Mouse (Mus musculus): Measurements from ENCODE around the gene Ntm. TPM values are rescaled to one million over a fixed set of nuclear protein-coding genes. Genes with fewer than 3 reads are reported as not detected.

Ntm gene
- polyA plus RNA-seq, 1 experiment from 2014 or later, result 0.76 TPM

- 82% methylated on average over 2 of the region's 2 CpGs for WGBS
- no peak overlapping the region for H3K4me3 ChIP-seq (ENCODE audit: low read depth, low read length)
- no peak overlapping the region for H3K4me2 ChIP-seq (replicated peaks; ENCODE audit: low read depth, low read length)
- H3K4me1 ChIP-seq (ENCODE audit: insufficient read depth, low read depth, low read length), result no peaks in the 10 kb centered on the region
- no peaks in the 10 kb centered on the region for H3K9me3 ChIP-seq (ENCODE audit: low read length)
- no peak for TF ChIP-seq EP300 (IDR thresholded peaks at IDR 0.05)
- TF ChIP-seq CTCF (IDR thresholded peaks at IDR 0.05), result no peak
- H3K9ac ChIP-seq (replicated peaks; ENCODE audit: low read depth), result no peak overlapping the region
- no peaks in the 10 kb centered on the region for H3K36me3 ChIP-seq (ENCODE audit: insufficient read depth, low read length)
- no peaks in the 10 kb centered on the region for H3K27me3 ChIP-seq (replicated peaks; ENCODE audit: insufficient read depth, low read length)
- ATAC-seq (no peak), DNase-seq (ENCODE audit: low spot score) (no peak)
- H3K27ac ChIP-seq (ENCODE audit: low read length), result no peak overlapping the region
Measured at GRCm38 (mm10) chr9:29610867-29611266, 352.1 kb downstream of the Ntm start.

GRCm38 (mm10) chr9:29597665-29598064 is 365.3 kb downstream of the Ntm start:
- H3K27ac ChIP-seq (ENCODE audit: low read length), result no peak overlapping the region
- no peaks in the 10 kb centered on the region for H3K4me1 ChIP-seq (ENCODE audit: insufficient read depth, low read depth, low read length)
- no peaks in the 10 kb centered on the region for H3K27me3 ChIP-seq (replicated peaks; ENCODE audit: insufficient read depth, low read length)
- H3K4me2 ChIP-seq (replicated peaks; ENCODE audit: low read depth, low read length), result no peak overlapping the region
- no peak for ATAC-seq
- no peaks in the 10 kb centered on the region for H3K36me3 ChIP-seq (ENCODE audit: insufficient read depth, low read length)
- no peak overlapping the region for H3K9ac ChIP-seq (replicated peaks; ENCODE audit: low read depth)
- DNase-seq (ENCODE audit: low spot score), result no peak
- no peak overlapping the region for H3K4me3 ChIP-seq (ENCODE audit: low read depth, low read length)
- no peaks in the 10 kb centered on the region for H3K9me3 ChIP-seq (ENCODE audit: low read length)
- 31% methylated on average over 4 of the region's 4 CpGs for WGBS
- TF ChIP-seq CTCF (IDR thresholded peaks at IDR 0.05) (no peak), EP300 (IDR thresholded peaks at IDR 0.05) (no peak)

GRCm38 (mm10) chr9:29595321-29595720 is 367.6 kb downstream of the Ntm start:
- Histone ChIP-seq H3K4me3 (ENCODE audit: low read depth, low read length) (no peak overlapping the region), H3K27ac (ENCODE audit: low read length) (no peak overlapping the region), H3K9ac (replicated peaks; ENCODE audit: low read depth) (no peak overlapping the region), H3K27me3 (replicated peaks; ENCODE audit: insufficient read depth, low read length) (no peaks in the 10 kb centered on the region), H3K36me3 (ENCODE audit: insufficient read depth, low read length) (no peaks in the 10 kb centered on the region), H3K9me3 (ENCODE audit: low read length) (no peaks in the 10 kb centered on the region), H3K4me1 (ENCODE audit: insufficient read depth, low read depth, low read length) (no peaks in the 10 kb centered on the region), H3K4me2 (replicated peaks; ENCODE audit: low read depth, low read length) (no peak overlapping the region)
- no peak for TF ChIP-seq CTCF (IDR thresholded peaks at IDR 0.05)
- no peak for TF ChIP-seq EP300 (IDR thresholded peaks at IDR 0.05)
- WGBS, result 35% methylated on average over 9 of the region's 9 CpGs
- no peak for DNase-seq (ENCODE audit: low spot score)
- no peak for ATAC-seq

- DNase-seq (ENCODE audit: low spot score), result peak; percentile 5
- WGBS, result 53% methylated on average over 21 of the region's 21 CpGs
- H3K4me2 ChIP-seq (replicated peaks; ENCODE audit: low read depth, low read length), result no peak overlapping the region
- no peak overlapping the region for H3K27ac ChIP-seq (ENCODE audit: low read length)
- no peaks in the 10 kb centered on the region for H3K27me3 ChIP-seq (replicated peaks; ENCODE audit: insufficient read depth, low read length)
- no peak for ATAC-seq
- no peak for TF ChIP-seq CTCF (IDR thresholded peaks at IDR 0.05)
- H3K4me1 ChIP-seq (ENCODE audit: insufficient read depth, low read depth, low read length), result no peaks in the 10 kb centered on the region
- no peaks in the 10 kb centered on the region for H3K36me3 ChIP-seq (ENCODE audit: insufficient read depth, low read length)
- H3K9ac ChIP-seq (replicated peaks; ENCODE audit: low read depth), result no peak overlapping the region
- H3K4me3 ChIP-seq (ENCODE audit: low read depth, low read length), result no peak overlapping the region
- H3K9me3 ChIP-seq (ENCODE audit: low read length), result no peaks in the 10 kb centered on the region
Measured at GRCm38 (mm10) chr9:29594537-29595294, 368.2 kb downstream of the Ntm start.

- 66% methylated on average over 5 of the region's 5 CpGs for WGBS
- no peaks in the 10 kb centered on the region for H3K4me1 ChIP-seq (ENCODE audit: insufficient read depth, low read depth, low read length)
- H3K4me2 ChIP-seq (replicated peaks; ENCODE audit: low read depth, low read length), result no peak overlapping the region
- H3K9ac ChIP-seq (replicated peaks; ENCODE audit: low read depth), result no peak overlapping the region
- H3K27me3 ChIP-seq (replicated peaks; ENCODE audit: insufficient read depth, low read length), result no peaks in the 10 kb centered on the region
- no peaks in the 10 kb centered on the region for H3K36me3 ChIP-seq (ENCODE audit: insufficient read depth, low read length)
- no peak for DNase-seq (ENCODE audit: low spot score)
- ATAC-seq, result no peak
- TF ChIP-seq CTCF (IDR thresholded peaks at IDR 0.05) (no peak), EP300 (IDR thresholded peaks at IDR 0.05) (no peak)
- H3K9me3 ChIP-seq (ENCODE audit: low read length), result no peaks in the 10 kb centered on the region
- no peak overlapping the region for H3K27ac ChIP-seq (ENCODE audit: low read length)
- H3K4me3 ChIP-seq (ENCODE audit: low read depth, low read length), result no peak overlapping the region
Measured at GRCm38 (mm10) chr9:29587376-29587775, 375.6 kb downstream of the Ntm start.

- Histone ChIP-seq H3K4me3 (ENCODE audit: low read depth, low read length) (no peak overlapping the region), H3K4me1 (ENCODE audit: insufficient read depth, low read depth, low read length) (no peaks in the 10 kb centered on the region), H3K9me3 (ENCODE audit: low read length) (no peaks in the 10 kb centered on the region), H3K4me2 (replicated peaks; ENCODE audit: low read depth, low read length) (no peak overlapping the region), H3K36me3 (ENCODE audit: insufficient read depth, low read length) (no peaks in the 10 kb centered on the region), H3K9ac (replicated peaks; ENCODE audit: low read depth) (no peak overlapping the region), H3K27me3 (replicated peaks; ENCODE audit: insufficient read depth, low read length) (no peaks in the 10 kb centered on the region), H3K27ac (ENCODE audit: low read length) (no peak overlapping the region)
- TF ChIP-seq EP300 (IDR thresholded peaks at IDR 0.05) (no peak), CTCF (IDR thresholded peaks at IDR 0.05) (no peak)
- DNase-seq (ENCODE audit: low spot score) (no peak), ATAC-seq (no peak)
- WGBS, result 76% methylated on average over 10 of the region's 10 CpGs
Measured at GRCm38 (mm10) chr9:29586381-29586770, 376.6 kb downstream of the Ntm start.
